Mouse (Mus musculus) heart, embryonic 15.5 days (tissue): Measurements from ENCODE around the gene Gatb. TPM values are rescaled to one million over a fixed set of nuclear protein-coding genes. Genes with fewer than 3 reads are reported as not detected.
A peak's percentile ranks its signal among the peaks of the same experiment; 100 is the strongest.

ENCODE experiments used
- ATAC-seq: fragments of 200-750 bp; cut with Nextera tagmentation; replicated peaks from 2 replicates; pipeline ENCODE4 v1.8.0; 2017; ENCODE audit warnings: low read depth, moderate TSS enrichment; ENCODE audit not compliant: insufficient number of reproducible peaks, insufficient read depth, low FRiP score
- H3K27ac ChIP-seq: fragments of 300-500 bp; sonication (generic); 2 replicates; pipeline ENCODE4 v1.5.1; 2015; ENCODE audit warnings: mild to moderate bottlenecking, inconsistent platforms
- H3K27me3 ChIP-seq: fragments of 300-500 bp; sonication (generic); 2 replicates; pipeline ENCODE4 v1.6.1; 2015; ENCODE audit warnings: inconsistent platforms
- H3K36me3 ChIP-seq: fragments of 300-500 bp; sonication (generic); 2 replicates; pipeline ENCODE4 v1.6.1; 2015; ENCODE audit warnings: mild to moderate bottlenecking, inconsistent platforms
- H3K4me1 ChIP-seq: fragments of 300-500 bp; sonication (generic); replicated peaks from 2 replicates; pipeline ENCODE4 v1.6.1; 2015; ENCODE audit warnings: inconsistent platforms
- H3K4me2 ChIP-seq: fragments of 300-500 bp; sonication (generic); 2 replicates; pipeline ENCODE4 v1.6.1; 2015; ENCODE audit warnings: inconsistent platforms, mild to moderate bottlenecking, moderate library complexity
- H3K4me3 ChIP-seq: fragments of 300-500 bp; sonication (generic); 2 replicates; pipeline ENCODE4 v1.5.1; 2015; ENCODE audit warnings: mild to moderate bottlenecking, inconsistent platforms
- H3K9ac ChIP-seq: fragments of 300-500 bp; sonication (generic); 2 replicates; pipeline ENCODE4 v1.6.1; 2015; ENCODE audit warnings: mild to moderate bottlenecking, inconsistent platforms
- H3K9me3 ChIP-seq: fragments of 300-500 bp; sonication (generic); replicated peaks from 2 replicates; pipeline ENCODE4 v1.6.1; 2016; ENCODE audit warnings: inconsistent platforms
- WGBS: fragments of 180-500 bp; shearing (Covaris S2); methylation state at CpG from one replicate; pipeline ENCODE4 v1.1.7; 2015; ENCODE audit warnings: mixed read lengths; 5-methylcytosine and 5-hydroxymethylcytosine counted together
- polyA plus RNA-seq: library from polyadenylated mRNA; unstranded; fragments of >200 nt; fragmentation: Nextera tagmentation; extraction: Ambion mirVana; gene quantifications from 2 replicates; pipeline ENCODE4 v1.2.1, GENCODE M21; 2015

Gatb gene
- polyA plus RNA-seq, 1 experiment from 2014 or later, result 37.6 TPM

- H3K9me3 ChIP-seq, result no peaks in the 10 kb centered on the region
- no peaks in the 10 kb centered on the region; the same call in 1 of the 2 replicates for H3K36me3 ChIP-seq
- 82% methylated on average over 8 of the region's 8 CpGs for WGBS
- H3K9ac ChIP-seq, result no peak overlapping the region
- no peak overlapping the region for H3K4me2 ChIP-seq
- no peaks in the 10 kb centered on the region for H3K27me3 ChIP-seq
- peaks cover 20% of the 10 kb centered on the region for H3K4me1 ChIP-seq
- no peak for ATAC-seq
- no peak overlapping the region for H3K27ac ChIP-seq
- no peak overlapping the region for H3K4me3 ChIP-seq
These were observed 60.6 kb downstream of the Gatb start for GRCm38 (mm10) chr3:85634389-85635125.

- no peaks in the 10 kb centered on the region for H3K9me3 ChIP-seq
- 60% methylated on average over 2 of the region's 2 CpGs for WGBS
- H3K4me1 ChIP-seq, result peaks cover 20% of the 10 kb centered on the region
- H3K36me3 ChIP-seq, result no peaks in the 10 kb centered on the region
- no peak overlapping the region for H3K4me2 ChIP-seq
- ATAC-seq, result no peak
- H3K4me3 ChIP-seq, result no peak overlapping the region
- no peak overlapping the region for H3K9ac ChIP-seq
- H3K27me3 ChIP-seq, result no peaks in the 10 kb centered on the region
- no peak overlapping the region for H3K27ac ChIP-seq
These were observed 61.2 kb downstream of the Gatb start for GRCm38 (mm10) chr3:85635126-85635419.

GRCm38 (mm10) chr3:85635591-85635990 is 61.7 kb downstream of the Gatb start:
- no peak for ATAC-seq
- H3K27ac ChIP-seq, result peak overlapping the region; percentile 95; the same call in 1 of the 2 replicates

GRCm38 (mm10) chr3:85636716-85637447 is 63.0 kb downstream of the Gatb start:
- Histone ChIP-seq H3K36me3 (no peaks in the 10 kb centered on the region), H3K27ac (peak overlapping the region; percentile 95), H3K27me3 (no peaks in the 10 kb centered on the region), H3K9ac (no peak overlapping the region), H3K4me3 (no peak overlapping the region), H3K9me3 (no peaks in the 10 kb centered on the region), H3K4me1 (peaks cover 20% of the 10 kb centered on the region), H3K4me2 (peak overlapping the region; percentile 25; the same call in 1 of the 2 replicates)
- WGBS, result 46% methylated on average over 5 of the region's 5 CpGs
- ATAC-seq, result peak; percentile 77

More at GRCm38 (mm10) chr3:85635591-85635990, 61.7 kb downstream of the Gatb start:
- H3K4me1 ChIP-seq, result peaks cover 20% of the 10 kb centered on the region
- no peaks in the 10 kb centered on the region for H3K9me3 ChIP-seq
- no peaks in the 10 kb centered on the region for H3K27me3 ChIP-seq
- H3K4me3 ChIP-seq, result no peak overlapping the region
- no peak overlapping the region for H3K4me2 ChIP-seq
- no peaks in the 10 kb centered on the region for H3K36me3 ChIP-seq
- no peak overlapping the region for H3K9ac ChIP-seq
- 87% methylated on average over 2 of the region's 2 CpGs for WGBS

- H3K4me3 ChIP-seq, result no peak overlapping the region
- ATAC-seq, result no peak
- H3K9ac ChIP-seq, result no peak overlapping the region
- no peak overlapping the region for H3K4me2 ChIP-seq
- no peak overlapping the region for H3K27ac ChIP-seq
- WGBS, result 65% methylated on average over 3 of the region's 3 CpGs
- H3K4me1 ChIP-seq, result peaks cover 12% of the 10 kb centered on the region; the same call in 1 of the 2 replicates
- H3K27me3 ChIP-seq, result no peaks in the 10 kb centered on the region
- H3K9me3 ChIP-seq, result no peaks in the 10 kb centered on the region
- no peaks in the 10 kb centered on the region for H3K36me3 ChIP-seq
These were observed 67.8 kb downstream of the Gatb start for GRCm38 (mm10) chr3:85641751-85642150.

- Histone ChIP-seq H3K9ac (no peak overlapping the region), H3K27me3 (no peaks in the 10 kb centered on the region), H3K4me1 (0 out of 2 replicates have a peak, but pooled peaks cover 2% of the 10 kb centered on the region), H3K9me3 (no peaks in the 10 kb centered on the region), H3K4me3 (no peak overlapping the region), H3K36me3 (no peaks in the 10 kb centered on the region), H3K27ac (no peak overlapping the region), H3K4me2 (no peak overlapping the region)
- ATAC-seq, result no peak
- 84% methylated on average over 3 of the region's 3 CpGs for WGBS
These were observed 70.9 kb downstream of the Gatb start for GRCm38 (mm10) chr3:85644814-85645213.

GRCm38 (mm10) chr3:85645517-85646004 is 71.6 kb downstream of the Gatb start:
- Histone ChIP-seq H3K27me3 (no peaks in the 10 kb centered on the region), H3K4me1 (0 out of 2 replicates have a peak, but pooled peaks cover 2% of the 10 kb centered on the region), H3K9me3 (no peaks in the 10 kb centered on the region), H3K36me3 (no peaks in the 10 kb centered on the region), H3K9ac (no peak overlapping the region), H3K4me3 (no peak overlapping the region), H3K27ac (no peak overlapping the region), H3K4me2 (no peak overlapping the region)
- no peak for ATAC-seq
- 79% methylated on average over 7 of the region's 7 CpGs for WGBS

- 88% methylated on average over 4 of the region's 4 CpGs for WGBS
- no peaks in the 10 kb centered on the region for H3K9me3 ChIP-seq
These were observed 75.3 kb downstream of the Gatb start for GRCm38 (mm10) chr3:85649176-85649575.

GRCm38 (mm10) chr3:85652727-85653665 is 79.1 kb downstream of the Gatb start:
- Histone ChIP-seq H3K4me3 (no peak overlapping the region), H3K4me2 (no peak overlapping the region), H3K36me3 (no peaks in the 10 kb centered on the region), H3K9me3 (no peaks in the 10 kb centered on the region), H3K9ac (no peak overlapping the region), H3K27ac (no peak overlapping the region), H3K27me3 (no peaks in the 10 kb centered on the region), H3K4me1 (peaks cover 15% of the 10 kb centered on the region; the same call in 1 of the 2 replicates)
- WGBS, result 38% methylated on average over 4 of the region's 4 CpGs
- ATAC-seq, result no peak

More at GRCm38 (mm10) chr3:85649176-85649575, 75.3 kb downstream of the Gatb start:
- peaks cover 15% of the 10 kb centered on the region; the same call in 1 of the 2 replicates for H3K4me1 ChIP-seq
- H3K4me3 ChIP-seq, result no peak overlapping the region
- no peak overlapping the region for H3K27ac ChIP-seq
- H3K36me3 ChIP-seq, result no peaks in the 10 kb centered on the region
- no peaks in the 10 kb centered on the region for H3K27me3 ChIP-seq
- H3K9ac ChIP-seq, result no peak overlapping the region
- no peak overlapping the region for H3K4me2 ChIP-seq
- ATAC-seq, result no peak

GRCm38 (mm10) chr3:85655538-85655937 is 81.6 kb downstream of the Gatb start:
- no peak for ATAC-seq
- Histone ChIP-seq H3K36me3 (no peaks in the 10 kb centered on the region), H3K4me3 (no peak overlapping the region), H3K27ac (no peak overlapping the region), H3K4me1 (peaks cover 31% of the 10 kb centered on the region), H3K9me3 (no peaks in the 10 kb centered on the region), H3K27me3 (no peaks in the 10 kb centered on the region), H3K4me2 (no peak overlapping the region), H3K9ac (no peak overlapping the region)
- 91% methylated on average over 3 of the region's 3 CpGs for WGBS

- Histone ChIP-seq H3K27ac (0 out of 2 replicates have a peak overlapping the region, but pooled peaks have one; percentile 8), H3K9ac (no peak overlapping the region), H3K4me2 (no peak overlapping the region), H3K9me3 (no peaks in the 10 kb centered on the region), H3K36me3 (no peaks in the 10 kb centered on the region), H3K27me3 (no peaks in the 10 kb centered on the region), H3K4me3 (no peak overlapping the region), H3K4me1 (peaks cover 25% of the 10 kb centered on the region)
- no peak for ATAC-seq
- 69% methylated on average over 7 of the region's 7 CpGs for WGBS
These were observed 85.8 kb downstream of the Gatb start for GRCm38 (mm10) chr3:85659681-85660080.
